Mouse (Mus musculus) liver, embryonic 12.5 days (tissue): Measurements from ENCODE around the gene Fam78b. TPM values are rescaled to one million over a fixed set of nuclear protein-coding genes. Genes with fewer than 3 reads are reported as not detected.

Experiments used
- ATAC-seq: fragments of 200-750 bp; cut with Nextera tagmentation; 2 replicates; pipeline ENCODE4 v1.8.0; 2017; ENCODE audit warnings: moderate number of reproducible peaks, mild to moderate bottlenecking, moderate library complexity
- H3K27ac ChIP-seq: fragments of 300-500 bp; sonication (generic); 2 replicates; pipeline ENCODE4 v1.5.1; 2016; ENCODE audit warnings: mild to moderate bottlenecking
- H3K27me3 ChIP-seq: fragments of 300-500 bp; sonication (generic); replicated peaks from 2 replicates; pipeline ENCODE4 v1.6.1; 2016; ENCODE audit warnings: mild to moderate bottlenecking, moderate library complexity
- H3K36me3 ChIP-seq: fragments of 300-500 bp; sonication (generic); 2 replicates; pipeline ENCODE4 v1.6.1; 2016; ENCODE audit warnings: mild to moderate bottlenecking, moderate library complexity
- H3K4me1 ChIP-seq: fragments of 300-500 bp; sonication (generic); 2 replicates; pipeline ENCODE4 v1.6.1; 2016
- H3K4me2 ChIP-seq: fragments of 300-500 bp; sonication (generic); 2 replicates; pipeline ENCODE4 v1.6.1; 2016; ENCODE audit warnings: mild to moderate bottlenecking, moderate library complexity
- H3K4me3 ChIP-seq: fragments of 300-500 bp; sonication (generic); 2 replicates; pipeline ENCODE4 v1.5.1; 2016; ENCODE audit warnings: mild to moderate bottlenecking, moderate library complexity
- H3K9ac ChIP-seq: fragments of 300-500 bp; sonication (generic); 2 replicates; pipeline ENCODE4 v1.6.1; 2016; ENCODE audit warnings: mild to moderate bottlenecking, moderate library complexity
- H3K9me3 ChIP-seq: fragments of 300-500 bp; sonication (generic); replicated peaks from 2 replicates; pipeline ENCODE4 v1.6.1; 2016; ENCODE audit warnings: mild to moderate bottlenecking, moderate library complexity
- WGBS: fragments of 180-500 bp; shearing (Covaris S2); methylation state at CpG from one replicate; pipeline ENCODE4 v1.1.7; 2016; ENCODE audit not compliant: insufficient replicate concordance; 5-methylcytosine and 5-hydroxymethylcytosine counted together
- polyA plus RNA-seq: library from polyadenylated mRNA; unstranded; fragments of >200 nt; fragmentation: Nextera tagmentation; extraction: Ambion mirVana; gene quantifications from 2 replicates; pipeline ENCODE4 v1.2.1, GENCODE M21; 2016

Gene Fam78b
- polyA plus RNA-seq, 1 experiment from 2014 or later: 0.35 TPM

DNA sequence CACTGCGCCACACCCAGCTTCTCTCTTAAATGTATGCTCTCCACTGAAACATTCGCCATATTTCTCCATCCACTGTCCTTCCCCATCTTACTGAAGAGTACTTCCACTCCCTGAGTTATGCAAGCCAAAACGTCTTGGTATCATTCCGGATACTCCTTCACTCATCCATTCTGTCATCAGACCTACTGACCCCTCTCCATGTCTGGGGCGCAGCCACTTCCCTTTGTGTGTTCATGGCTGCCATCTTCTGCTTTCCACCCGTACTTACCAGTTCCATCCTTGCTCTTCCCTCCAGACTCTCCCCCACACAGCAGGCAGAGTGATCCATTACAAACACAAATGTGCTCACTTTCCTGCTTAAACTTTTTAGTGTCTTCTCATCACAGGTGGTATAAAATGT is 6.1 kb downstream of the Fam78b start:
- 57% methylated on average over 6 of the region's 6 CpGs for WGBS
- H3K4me1 ChIP-seq: no peaks in the 10 kb centered on the region
- H3K4me3 ChIP-seq: no peak overlapping the region
- H3K9me3 ChIP-seq: no peaks in the 10 kb centered on the region
- no peak overlapping the region for H3K9ac ChIP-seq
- H3K27me3 ChIP-seq: peaks cover 23% of the 10 kb centered on the region
- H3K36me3 ChIP-seq: no peaks in the 10 kb centered on the region
- H3K27ac ChIP-seq: no peak overlapping the region
- no peak for ATAC-seq
- no peak overlapping the region for H3K4me2 ChIP-seq

DNA sequence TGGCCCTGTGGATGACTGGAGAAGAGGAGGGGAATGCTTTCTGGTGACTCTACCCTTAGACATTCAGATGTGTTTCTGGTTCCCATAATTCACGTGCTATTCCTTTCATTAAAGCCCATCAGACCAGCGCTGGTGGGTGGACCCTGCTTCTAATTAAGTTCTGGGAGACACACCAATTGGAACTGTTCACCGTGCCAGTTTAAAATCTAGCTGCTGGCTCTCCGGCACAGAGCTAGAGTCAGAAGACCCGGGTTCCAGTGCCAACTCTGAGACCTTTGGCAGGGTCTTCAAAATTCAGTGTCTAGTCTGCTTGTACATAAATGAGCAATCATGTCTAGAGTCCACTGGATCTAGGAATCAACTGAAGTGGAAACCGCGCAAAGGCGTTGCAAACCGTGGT is 9.0 kb downstream of the Fam78b start:
- no peak overlapping the region for H3K27ac ChIP-seq
- no peaks in the 10 kb centered on the region for H3K9me3 ChIP-seq
- no peak overlapping the region for H3K9ac ChIP-seq
- WGBS: 66% methylated on average over 9 of the region's 9 CpGs
- no peaks in the 10 kb centered on the region for H3K36me3 ChIP-seq
- no peaks in the 10 kb centered on the region for H3K27me3 ChIP-seq
- no peaks in the 10 kb centered on the region for H3K4me1 ChIP-seq
- ATAC-seq: no peak
- no peak overlapping the region for H3K4me3 ChIP-seq
- H3K4me2 ChIP-seq: no peak overlapping the region

DNA sequence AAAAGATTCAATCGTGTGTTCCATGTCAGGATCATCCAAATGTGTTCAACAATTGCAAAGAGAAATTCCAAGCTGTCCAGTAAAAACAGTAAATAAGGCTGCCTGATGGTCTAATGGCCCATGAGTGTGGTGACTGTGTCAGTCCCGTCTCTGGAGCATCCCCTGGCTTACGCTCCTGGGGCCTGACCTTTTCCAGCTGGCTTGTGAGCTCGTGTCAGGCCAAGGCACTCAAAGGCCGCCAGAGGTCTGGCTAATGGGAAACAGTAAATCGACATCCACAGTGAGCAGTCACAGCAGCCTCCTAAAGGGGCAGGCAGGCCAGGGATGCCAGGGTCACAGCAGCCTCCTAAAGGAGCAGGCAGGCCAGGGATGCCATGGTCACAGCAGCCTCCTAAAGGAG is 10.1 kb downstream of the Fam78b start:
- H3K36me3 ChIP-seq: no peaks in the 10 kb centered on the region
- no peaks in the 10 kb centered on the region for H3K9me3 ChIP-seq
- H3K27ac ChIP-seq: no peak overlapping the region
- H3K27me3 ChIP-seq: no peaks in the 10 kb centered on the region
- no peak for ATAC-seq
- no peaks in the 10 kb centered on the region for H3K4me1 ChIP-seq
- no peak overlapping the region for H3K9ac ChIP-seq
- WGBS: 49% methylated on average over 6 of the region's 6 CpGs
- no peak overlapping the region for H3K4me2 ChIP-seq
- no peak overlapping the region for H3K4me3 ChIP-seq

DNA sequence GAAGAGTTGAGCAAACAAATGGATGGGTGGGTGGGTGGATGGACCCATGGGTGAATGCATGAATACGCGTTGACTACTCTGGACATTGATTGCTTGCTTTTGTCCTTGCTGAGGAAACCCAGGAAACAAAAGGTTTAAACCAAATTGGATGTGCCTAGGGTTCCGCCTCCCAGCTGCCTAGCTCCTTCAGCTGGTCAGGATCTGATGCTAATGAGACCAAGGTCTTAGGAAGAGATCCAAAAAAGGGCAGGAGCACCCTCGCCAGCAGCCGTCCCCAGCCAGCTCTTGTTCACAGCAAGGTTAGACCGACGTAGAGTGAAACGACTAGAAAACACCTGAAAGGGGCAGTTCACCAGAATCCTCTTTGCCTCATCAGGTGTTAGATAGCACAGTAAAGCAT is 11.4 kb downstream of the Fam78b start:
- no peak for ATAC-seq
- no peak overlapping the region for H3K4me3 ChIP-seq
- H3K4me2 ChIP-seq: no peak overlapping the region
- no peaks in the 10 kb centered on the region for H3K4me1 ChIP-seq
- H3K9ac ChIP-seq: no peak overlapping the region
- H3K36me3 ChIP-seq: no peaks in the 10 kb centered on the region
- 76% methylated on average over 8 of the region's 8 CpGs for WGBS
- no peaks in the 10 kb centered on the region for H3K27me3 ChIP-seq
- no peaks in the 10 kb centered on the region for H3K9me3 ChIP-seq
- H3K27ac ChIP-seq: no peak overlapping the region

DNA sequence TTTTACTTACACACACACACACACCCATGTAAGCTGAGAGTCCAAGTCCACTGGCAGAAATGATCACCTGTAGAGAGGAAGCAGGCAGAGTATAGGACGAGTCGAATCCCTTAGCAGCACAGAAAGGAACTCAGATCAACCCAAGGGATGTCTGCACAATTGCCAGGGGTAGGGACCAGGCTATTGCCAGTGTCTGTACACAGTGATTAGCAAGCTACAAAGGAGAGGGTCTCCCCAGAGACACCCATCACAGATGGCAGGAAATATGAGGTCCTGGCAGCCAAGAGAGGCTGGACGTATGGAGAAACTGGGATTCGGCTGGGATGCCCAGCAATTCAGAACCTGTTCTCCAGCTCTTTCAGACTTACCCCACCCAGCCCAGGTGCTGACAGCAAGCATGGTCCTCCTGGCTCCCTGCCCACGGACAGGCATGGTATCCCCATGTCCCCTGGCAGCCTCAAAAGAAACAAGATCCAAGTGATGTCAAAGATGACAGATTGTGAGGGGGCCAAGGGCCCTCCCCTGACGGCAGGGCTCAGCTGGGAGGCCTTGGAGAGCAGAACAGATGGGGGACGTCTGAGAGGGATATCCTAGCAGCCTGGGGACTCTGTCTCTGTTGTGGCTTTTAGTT is 12.1 kb downstream of the Fam78b start:
- H3K4me2 ChIP-seq: no peak overlapping the region
- whole genome bisulfite sequencing: 48% methylated on average over 7 of the region's 7 CpGs
- no peaks in the 10 kb centered on the region for H3K4me1 ChIP-seq
- no peaks in the 10 kb centered on the region for H3K36me3 ChIP-seq
- H3K27ac ChIP-seq: no peak overlapping the region
- no peak for ATAC-seq
- H3K9ac ChIP-seq: no peak overlapping the region
- no peaks in the 10 kb centered on the region for H3K27me3 ChIP-seq
- no peaks in the 10 kb centered on the region for H3K9me3 ChIP-seq
- H3K4me3 ChIP-seq: no peak overlapping the region

DNA sequence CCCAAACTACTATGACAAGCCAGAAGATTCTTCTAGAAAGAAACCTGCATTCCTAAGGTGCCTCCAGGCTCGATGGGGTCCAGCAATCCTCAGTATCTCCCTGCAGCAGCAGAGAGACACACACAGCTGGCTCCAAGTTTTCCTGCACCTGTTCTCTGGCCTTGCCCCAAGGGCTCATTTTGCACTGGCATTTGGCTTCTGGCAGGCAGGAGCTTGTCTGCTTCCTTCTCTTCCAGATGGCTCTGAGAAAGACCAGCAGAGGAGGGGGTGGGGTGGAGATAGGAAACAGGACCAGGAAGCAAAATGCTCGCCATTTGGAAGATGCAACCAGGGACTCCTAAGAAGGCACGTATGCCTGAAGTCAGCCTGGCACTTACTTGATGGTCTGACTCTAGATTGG is 15.1 kb downstream of the Fam78b start:
- no peak overlapping the region for H3K4me2 ChIP-seq
- no peak overlapping the region for H3K4me3 ChIP-seq
- WGBS: 31% methylated on average over 3 of the region's 3 CpGs
- H3K4me1 ChIP-seq: no peaks in the 10 kb centered on the region
- no peaks in the 10 kb centered on the region for H3K27me3 ChIP-seq
- no peak for ATAC-seq
- no peak overlapping the region for H3K27ac ChIP-seq
- no peak overlapping the region for H3K9ac ChIP-seq
- no peaks in the 10 kb centered on the region for H3K9me3 ChIP-seq
- no peaks in the 10 kb centered on the region for H3K36me3 ChIP-seq

DNA sequence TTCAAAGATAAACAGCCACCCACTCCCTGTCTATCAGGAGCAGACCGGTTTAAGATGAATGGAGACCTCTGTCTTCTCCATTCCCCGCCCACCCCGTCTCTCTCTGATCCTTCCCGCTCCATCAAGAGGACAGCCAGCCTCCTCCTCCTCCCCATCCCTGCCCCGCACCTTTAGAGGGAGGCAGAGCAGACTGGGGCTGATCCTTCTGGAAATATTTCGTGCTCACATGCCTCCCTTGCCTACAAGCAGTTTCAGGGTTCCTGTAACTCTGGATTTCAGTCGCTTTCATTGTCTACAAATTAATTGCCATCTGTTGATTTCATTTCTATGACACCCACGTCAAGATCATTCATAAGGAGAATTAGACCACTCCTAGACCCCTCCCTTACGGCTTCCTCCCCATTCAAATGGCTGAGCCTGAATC is 20.8 kb downstream of the Fam78b start:
- H3K36me3 ChIP-seq: no peaks in the 10 kb centered on the region
- H3K4me1 ChIP-seq: no peaks in the 10 kb centered on the region
- WGBS: 52% methylated on average over 9 of the region's 9 CpGs
- H3K9ac ChIP-seq: no peak overlapping the region
- no peak overlapping the region for H3K4me3 ChIP-seq
- no peak overlapping the region for H3K27ac ChIP-seq
- H3K27me3 ChIP-seq: no peaks in the 10 kb centered on the region
- H3K9me3 ChIP-seq: no peaks in the 10 kb centered on the region
- H3K4me2 ChIP-seq: no peak overlapping the region
- no peak for ATAC-seq

DNA sequence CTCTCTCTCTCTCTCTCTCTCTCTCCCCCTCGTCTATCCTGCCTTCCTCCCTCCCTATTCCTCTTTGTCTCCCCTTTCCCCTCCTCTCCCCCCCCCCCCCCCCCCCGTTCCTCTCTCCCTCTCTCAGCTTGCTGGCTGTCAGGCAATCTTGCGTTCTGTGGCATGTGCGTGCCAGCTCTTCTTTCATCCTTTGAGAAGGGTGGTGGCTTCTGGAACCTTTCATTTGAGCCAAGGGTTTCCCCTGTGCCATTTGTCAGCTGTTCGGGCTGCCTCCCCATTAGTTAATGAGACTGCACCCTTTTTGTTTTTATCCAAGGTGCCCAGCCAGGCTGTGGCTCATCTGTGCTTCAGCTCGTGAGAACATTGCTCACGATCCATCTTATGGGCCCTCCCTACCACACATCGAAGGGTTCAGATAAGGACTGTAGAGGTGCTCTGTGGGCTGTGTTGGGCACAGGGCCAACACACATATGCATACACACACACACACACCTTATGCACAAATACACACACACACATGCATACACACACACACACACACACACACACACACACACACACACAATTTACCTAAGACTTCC is 21.4 kb downstream of the Fam78b start:
- ATAC-seq: no peak
- Histone ChIP-seq H3K36me3 (no peaks in the 10 kb centered on the region), H3K9me3 (peaks cover 5% of the 10 kb centered on the region; the same call in 1 of the 2 replicates), H3K4me3 (no peak overlapping the region), H3K27ac (no peak overlapping the region), H3K9ac (no peak overlapping the region), H3K4me2 (no peak overlapping the region), H3K27me3 (no peaks in the 10 kb centered on the region), H3K4me1 (no peaks in the 10 kb centered on the region)
- WGBS: 67% methylated on average over 6 of the region's 8 CpGs

DNA sequence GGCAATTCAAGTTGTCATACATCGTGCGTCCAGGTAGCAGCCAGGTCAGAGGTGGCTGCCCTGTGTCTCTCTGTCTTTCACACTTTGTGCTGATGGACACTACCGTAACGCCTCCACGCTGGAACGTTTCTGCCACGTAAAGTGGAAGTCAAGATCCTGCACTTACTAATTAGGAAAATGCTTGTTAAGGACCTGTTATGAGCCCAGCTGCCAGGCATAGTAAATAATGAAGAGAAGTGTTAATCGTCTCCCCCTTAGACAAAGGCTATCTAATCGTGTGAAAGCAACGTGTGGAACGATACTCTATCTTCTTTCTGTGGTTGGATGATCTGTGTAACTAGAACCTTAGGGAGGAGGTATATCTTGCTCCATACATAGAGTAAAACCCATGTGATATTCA is 22.6 kb downstream of the Fam78b start:
- Histone ChIP-seq H3K9me3 (peaks cover 15% of the 10 kb centered on the region), H3K27me3 (no peaks in the 10 kb centered on the region), H3K4me3 (no peak overlapping the region), H3K36me3 (no peaks in the 10 kb centered on the region), H3K27ac (no peak overlapping the region), H3K9ac (no peak overlapping the region), H3K4me2 (no peak overlapping the region), H3K4me1 (no peaks in the 10 kb centered on the region)
- no peak for ATAC-seq
- WGBS: 83% methylated on average over 11 of the region's 11 CpGs

DNA sequence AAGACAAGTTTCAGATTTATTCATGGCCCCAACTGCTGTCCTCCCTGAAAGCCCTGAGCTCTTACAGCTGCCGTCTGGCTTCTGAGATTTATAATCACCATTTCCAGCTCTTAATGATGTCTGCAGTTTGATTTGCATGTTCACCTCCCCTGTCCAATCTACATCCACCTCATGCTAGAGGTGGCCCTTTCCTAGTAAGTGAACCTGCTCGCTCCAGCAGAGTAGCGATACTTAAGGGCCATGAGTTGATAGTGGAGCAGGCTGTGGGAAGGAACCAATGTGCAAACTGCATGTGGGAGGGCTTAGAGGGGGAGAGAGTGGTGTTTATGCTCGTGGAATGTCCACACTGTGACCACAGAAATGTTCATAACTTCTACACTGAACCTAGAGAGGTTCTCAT is 23.7 kb downstream of the Fam78b start:
- H3K27me3 ChIP-seq: no peaks in the 10 kb centered on the region
- H3K9ac ChIP-seq: no peak overlapping the region
- no peaks in the 10 kb centered on the region for H3K36me3 ChIP-seq
- 47% methylated on average over 4 of the region's 4 CpGs for WGBS
- peaks cover 15% of the 10 kb centered on the region for H3K9me3 ChIP-seq
- no peak for ATAC-seq
- no peak overlapping the region for H3K4me2 ChIP-seq
- H3K4me1 ChIP-seq: no peaks in the 10 kb centered on the region
- H3K27ac ChIP-seq: no peak overlapping the region
- no peak overlapping the region for H3K4me3 ChIP-seq

DNA sequence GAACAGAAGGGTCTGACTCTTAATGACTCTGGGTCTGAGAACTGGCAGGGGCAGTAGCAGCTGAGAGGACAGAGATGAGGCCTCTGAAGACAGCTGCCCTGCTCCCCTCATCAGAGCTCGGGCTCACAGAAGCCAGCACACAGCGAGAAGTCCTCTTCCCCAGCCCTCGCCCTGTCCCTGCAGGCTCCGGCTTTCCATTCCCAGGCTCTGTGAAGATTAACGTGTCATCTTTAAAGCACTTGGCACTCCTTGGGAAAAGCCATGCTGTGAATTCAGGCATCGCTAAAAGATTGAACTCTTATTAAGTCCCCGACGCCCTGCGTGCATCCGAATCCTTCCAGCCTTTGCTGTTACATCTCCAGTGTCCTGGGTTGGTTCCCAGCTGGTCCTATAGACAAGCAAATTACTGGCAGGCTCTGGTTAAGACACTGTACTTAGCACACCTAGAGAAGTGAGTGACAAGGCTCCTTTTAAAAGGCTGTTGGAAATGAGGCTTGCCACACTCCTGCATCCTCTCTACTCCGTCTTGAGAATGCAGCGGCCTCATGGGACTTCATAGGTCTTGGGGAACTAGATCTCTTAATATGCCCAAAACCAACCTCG is 30.9 kb downstream of the Fam78b start:
- H3K36me3 ChIP-seq: no peaks in the 10 kb centered on the region
- no peak overlapping the region for H3K4me2 ChIP-seq
- no peaks in the 10 kb centered on the region for H3K27me3 ChIP-seq
- peaks cover 15% of the 10 kb centered on the region for H3K9me3 ChIP-seq
- H3K4me1 ChIP-seq: no peaks in the 10 kb centered on the region
- WGBS: 64% methylated on average over 13 of the region's 13 CpGs
- no peak for ATAC-seq
- H3K9ac ChIP-seq: no peak overlapping the region
- H3K27ac ChIP-seq: no peak overlapping the region
- no peak overlapping the region for H3K4me3 ChIP-seq

DNA sequence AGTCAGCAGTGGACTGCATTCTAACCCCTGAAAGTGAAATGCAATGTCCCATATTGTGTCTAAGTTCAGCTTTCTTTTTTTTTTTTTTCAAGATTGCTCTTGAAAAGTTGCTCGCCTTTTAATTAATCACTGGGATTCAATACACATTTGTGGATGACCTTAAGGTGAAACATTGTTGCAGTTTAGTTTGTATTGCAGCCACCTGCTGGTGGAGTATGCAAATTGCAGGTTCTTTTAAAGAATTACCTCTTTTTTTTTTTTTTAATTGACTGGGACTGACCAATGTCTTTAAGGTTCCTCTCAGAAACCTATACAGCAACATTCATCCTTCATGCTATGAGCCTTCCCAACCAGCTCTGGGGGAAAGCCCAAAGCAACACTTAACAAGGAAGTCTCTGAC is 33.2 kb downstream of the Fam78b start:
- H3K4me2 ChIP-seq: no peak overlapping the region
- H3K9ac ChIP-seq: no peak overlapping the region
- H3K27me3 ChIP-seq: no peaks in the 10 kb centered on the region
- WGBS: 50% methylated on average over 1 of the region's 1 CpGs
- no peaks in the 10 kb centered on the region for H3K4me1 ChIP-seq
- ATAC-seq: no peak
- H3K4me3 ChIP-seq: no peak overlapping the region
- H3K27ac ChIP-seq: no peak overlapping the region
- H3K36me3 ChIP-seq: no peaks in the 10 kb centered on the region
- H3K9me3 ChIP-seq: no peaks in the 10 kb centered on the region

DNA sequence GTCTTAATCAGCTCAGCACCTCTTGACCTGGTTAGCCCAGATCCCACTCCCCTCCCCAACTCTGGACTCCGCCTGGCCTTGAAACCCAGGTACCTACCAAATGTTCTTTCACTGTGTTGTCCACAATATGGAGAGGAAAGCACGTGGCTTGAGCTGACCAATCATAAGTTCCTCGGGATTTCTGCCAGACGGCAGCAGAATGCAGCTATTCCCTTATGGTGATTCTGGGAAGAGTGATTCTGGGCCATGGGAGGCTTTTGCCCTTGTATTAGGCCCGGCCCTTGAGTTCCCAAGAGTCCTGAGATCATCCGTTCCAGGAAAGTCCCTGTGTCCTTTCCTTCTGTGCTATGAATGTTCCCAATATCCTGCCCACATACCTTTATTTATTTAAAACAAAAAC is 41.3 kb downstream of the Fam78b start:
- H3K27ac ChIP-seq: no peak overlapping the region
- no peak overlapping the region for H3K4me2 ChIP-seq
- H3K27me3 ChIP-seq: no peaks in the 10 kb centered on the region
- no peaks in the 10 kb centered on the region for H3K36me3 ChIP-seq
- H3K9me3 ChIP-seq: no peaks in the 10 kb centered on the region
- no peaks in the 10 kb centered on the region for H3K4me1 ChIP-seq
- 73% methylated on average over 6 of the region's 6 CpGs for WGBS
- no peak overlapping the region for H3K9ac ChIP-seq
- ATAC-seq: no peak
- H3K4me3 ChIP-seq: no peak overlapping the region
